Mouse (Mus musculus): Measurements from ENCODE around the gene Mrgpra2a.
"Not testable (repeated sequence)": the region's sequence is repeated elsewhere in the genome, so short reads cannot be mapped to it uniquely, and the experiment has no call there.

DNA sequence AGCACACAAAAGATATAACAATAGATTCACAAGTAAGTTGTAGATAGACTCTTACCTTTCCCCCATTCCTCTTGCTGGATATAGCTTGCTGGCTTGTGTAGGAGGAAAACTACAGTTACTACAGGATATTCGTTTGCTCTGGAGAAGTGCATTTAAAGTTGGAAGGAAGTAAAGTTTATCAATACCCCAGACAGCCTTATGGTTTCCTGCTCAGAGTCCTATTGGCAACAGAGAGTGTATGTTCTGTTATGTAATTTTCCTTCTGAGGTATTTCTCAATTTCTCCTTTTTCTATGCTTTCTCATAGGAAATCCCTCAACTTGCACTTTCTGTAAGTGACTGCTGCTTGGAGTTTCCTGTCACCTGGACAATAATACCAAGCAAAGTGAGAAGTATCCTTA lies at the start of gene Mrgpra2a:
- TF ChIP-seq CTCF, POLR2A (IDR thresholded peaks at IDR 0.05; ENCODE audit: extremely low read depth, insufficient read depth, low read length): not testable (repeated sequence)
